Mouse (Mus musculus) testis, postnatal 10 days (tissue): ENCODE data around the gene Zfp967.
"Not testable (repeated sequence)": the region's sequence is repeated elsewhere in the genome, so short reads cannot be mapped to it uniquely, and the experiment has no call there.

Source experiments
- DNase-seq: peaks from one replicate; pipeline ENCODE4 v3.0.0; 2021; ENCODE audit warnings: low spot score

Zfp967 gene

DNA sequence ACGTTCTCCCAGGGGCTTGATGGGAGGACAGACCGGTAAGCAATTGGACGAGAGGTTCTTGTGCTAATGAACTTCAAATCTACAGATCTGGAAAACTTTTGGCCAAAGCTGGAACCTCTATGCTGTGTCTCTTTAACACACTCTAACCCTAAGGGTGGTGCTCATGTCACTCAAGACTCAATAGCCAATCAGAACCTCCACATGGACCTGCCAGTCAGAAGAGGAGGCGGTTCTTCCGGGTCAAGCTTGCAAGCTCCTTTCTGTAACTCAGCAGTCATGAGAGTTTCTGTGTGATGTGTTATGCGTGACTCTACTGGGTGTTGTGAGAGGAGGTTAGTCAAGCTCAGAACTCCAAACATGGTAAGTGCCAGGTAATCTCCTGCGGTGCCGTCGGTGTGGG is at the start of gene Zfp967:
TSS of gene Zfp967 (plus strand) at position 301 of the 400 bp plus-strand sequence.
- not testable (repeated sequence) for DNase-seq

DNA sequence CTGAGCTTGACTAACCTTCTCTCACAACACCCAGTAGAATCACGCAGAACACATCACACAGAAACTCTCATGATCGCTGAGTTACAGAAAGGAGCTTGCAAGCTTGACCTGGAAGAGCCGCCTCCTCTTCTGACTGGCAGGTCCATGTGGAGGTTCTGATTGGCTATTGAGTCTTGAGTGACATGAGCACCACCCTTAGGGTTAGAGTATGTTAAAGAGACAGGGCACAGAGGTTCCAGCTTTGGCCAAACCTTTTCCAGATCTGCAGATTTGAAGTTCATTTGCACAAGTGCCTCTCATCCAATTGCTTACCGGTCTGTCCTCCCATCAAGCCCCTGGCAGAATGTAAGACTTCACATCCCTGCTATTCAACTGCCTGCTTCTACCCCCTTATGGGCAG is 34.2 kb upstream of the Zfp967 start, which contains the start of gene Gm14434:
TSS of gene Gm14434 (minus strand) at position 101 of the 400 bp plus-strand sequence.
- not testable (repeated sequence) for DNase-seq
